Mouse (Mus musculus): Measurements from ENCODE around the gene Fbxl3. TPM values are rescaled to one million over a fixed set of nuclear protein-coding genes. Genes with fewer than 3 reads are reported as not detected.

The Fbxl3 gene
- total RNA-seq, 2 experiments from 2014 or later = 61.3 to 71.8 TPM

- no peak for DNase-seq (ENCODE audit: low spot score in 2 of 2)
Observed at GRCm38 (mm10) chr14:103086671-103087324, 12.6 kb downstream of the Fbxl3 start.

GRCm38 (mm10) chr14:103085840-103086533, 13.4 kb downstream of the Fbxl3 start:
- DNase-seq (ENCODE audit: low spot score in 2 of 2) = no peak

DNA sequence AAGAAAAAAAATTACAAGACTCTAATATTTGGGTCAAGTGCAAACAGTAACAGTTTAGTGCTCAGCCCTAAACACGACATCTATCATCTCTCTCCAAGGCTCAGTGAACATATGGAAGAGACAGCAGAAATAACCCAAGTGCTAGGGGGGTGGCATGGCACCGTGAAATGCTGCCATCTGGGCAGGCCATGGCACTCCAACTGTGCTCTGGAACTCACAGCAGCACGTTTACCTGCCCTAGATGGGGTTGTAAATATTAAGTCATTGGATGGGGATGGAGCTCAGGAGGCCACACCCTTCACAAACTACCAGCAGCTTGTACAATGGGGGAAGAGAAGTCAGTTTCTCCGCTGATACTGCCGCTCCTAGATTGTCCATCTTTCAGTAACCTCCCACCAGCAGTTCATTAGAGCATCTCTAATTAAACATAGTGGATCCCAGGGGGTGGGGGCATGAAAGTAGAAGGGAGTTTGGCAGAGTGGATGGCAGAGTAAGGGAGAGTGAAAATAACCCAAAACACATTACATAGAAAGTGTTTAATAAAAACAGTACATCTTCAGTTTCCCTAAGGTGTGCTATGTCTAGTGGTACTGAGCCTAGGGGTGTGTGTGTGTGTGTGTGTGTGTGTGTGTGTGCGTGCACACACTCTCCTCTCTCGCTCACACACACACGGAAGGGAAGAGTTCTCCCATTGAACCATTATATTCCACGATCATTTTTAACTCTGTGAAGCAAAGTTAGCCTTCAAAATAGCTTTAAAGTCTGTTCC, 20.0 kb downstream of the Fbxl3 start:
- no peak for DNase-seq (ENCODE audit: low spot score in 2 of 2)

DNA sequence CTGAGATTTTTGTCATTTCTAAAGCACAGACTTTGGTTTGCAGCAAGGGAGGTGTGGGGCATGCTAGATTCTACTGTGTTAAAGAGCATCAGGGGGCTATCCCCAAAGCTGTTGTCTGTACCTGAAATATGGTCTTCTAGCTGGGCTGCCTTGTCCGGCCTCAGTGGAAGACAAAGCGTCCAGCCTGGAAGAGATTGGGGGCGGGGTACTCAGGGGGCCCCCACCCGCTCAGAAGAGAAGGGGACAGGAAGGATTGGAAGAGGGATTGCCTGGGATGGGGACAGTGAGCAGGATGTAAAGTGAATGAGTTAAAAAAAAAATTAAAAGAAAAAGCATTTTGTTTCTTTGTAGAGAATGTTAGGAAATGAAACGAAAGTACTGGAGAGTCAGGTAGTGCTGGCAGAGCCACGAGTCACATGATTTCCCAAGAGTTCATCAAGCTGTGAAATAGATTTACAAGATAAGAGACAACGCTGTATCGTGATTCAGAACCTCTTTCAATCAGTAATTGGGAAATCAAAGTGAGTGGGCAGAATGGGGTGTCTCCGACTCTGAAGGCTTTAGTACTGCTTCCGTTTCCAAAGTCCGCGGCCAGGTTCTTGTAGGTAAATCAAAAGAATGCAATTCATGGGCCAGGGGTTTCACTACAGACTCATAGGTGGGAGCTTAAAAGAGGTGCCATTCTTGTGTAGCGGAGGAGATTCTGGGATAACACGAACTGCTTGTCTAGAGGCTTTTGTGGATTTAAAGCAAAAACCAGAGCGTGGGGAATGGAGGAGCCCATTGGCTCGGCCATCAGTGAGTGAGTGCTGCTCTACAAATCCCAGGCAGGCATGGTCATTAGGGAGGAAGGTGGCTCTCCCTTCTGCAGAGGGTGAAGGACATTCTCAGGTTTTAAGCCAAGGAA, 21.1 kb downstream of the Fbxl3 start:
- DNase-seq (ENCODE audit: low spot score in 2 of 2) = no peak

DNA sequence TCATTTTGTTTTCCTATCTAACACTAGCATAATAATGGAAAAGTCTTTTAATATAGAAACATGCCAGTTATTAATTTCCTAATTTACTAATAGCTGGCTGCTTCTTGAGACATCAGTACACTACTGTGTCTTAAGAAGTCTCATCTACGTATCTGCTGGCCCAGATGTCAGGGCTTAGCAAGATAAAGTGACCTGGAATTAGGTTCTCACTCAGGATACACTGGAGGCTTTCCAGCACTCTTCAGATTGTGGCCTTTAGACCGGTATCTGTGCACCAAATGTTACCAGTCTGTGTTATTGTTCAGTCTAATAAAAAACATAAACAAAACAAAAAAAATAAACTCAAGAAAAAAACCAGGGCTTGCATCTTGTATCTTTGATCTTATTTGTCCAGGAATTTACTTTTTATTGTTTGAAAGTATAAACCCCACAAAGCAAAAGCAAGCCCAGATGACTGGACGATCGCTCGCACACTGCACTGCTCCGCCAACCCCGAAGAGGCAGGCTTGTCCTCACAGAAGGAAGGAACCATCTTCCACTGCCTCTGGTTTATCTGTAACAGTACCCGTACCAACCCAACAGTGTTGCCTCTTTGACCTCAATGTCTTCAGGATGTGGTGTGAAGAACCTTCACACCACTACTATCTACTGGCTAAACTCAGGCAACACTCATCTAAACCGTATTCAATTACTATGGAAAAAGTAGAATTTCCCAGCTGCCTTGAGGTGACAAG, 21.9 kb downstream of the Fbxl3 start:
- DNase-seq (ENCODE audit: low spot score in 2 of 2) = no peak

GRCm38 (mm10) chr14:103075166-103075565, 24.2 kb downstream of the Fbxl3 start:
- no peak for DNase-seq (ENCODE audit: low spot score in 2 of 2)

DNA sequence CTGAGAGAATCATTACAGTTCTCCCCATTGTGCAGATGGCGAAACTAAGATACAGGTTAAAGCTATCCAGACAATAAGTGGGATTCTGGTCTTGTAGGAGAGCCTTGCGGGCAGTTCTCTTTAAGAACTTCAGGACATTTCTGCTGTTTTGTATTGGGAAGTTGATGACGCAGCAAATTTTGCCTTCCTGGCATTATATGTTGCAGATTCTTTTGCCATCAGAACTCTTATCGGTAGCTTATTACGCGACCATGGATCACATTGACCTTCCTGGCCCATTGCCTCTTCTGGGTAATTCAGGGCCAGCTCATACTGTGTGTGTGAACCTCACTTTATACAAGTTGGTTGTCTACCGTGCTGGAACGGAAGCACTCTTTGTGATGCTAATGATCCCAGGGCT, 25.5 kb downstream of the Fbxl3 start:
- DNase-seq (ENCODE audit: low spot score in 2 of 2) = no peak

DNA sequence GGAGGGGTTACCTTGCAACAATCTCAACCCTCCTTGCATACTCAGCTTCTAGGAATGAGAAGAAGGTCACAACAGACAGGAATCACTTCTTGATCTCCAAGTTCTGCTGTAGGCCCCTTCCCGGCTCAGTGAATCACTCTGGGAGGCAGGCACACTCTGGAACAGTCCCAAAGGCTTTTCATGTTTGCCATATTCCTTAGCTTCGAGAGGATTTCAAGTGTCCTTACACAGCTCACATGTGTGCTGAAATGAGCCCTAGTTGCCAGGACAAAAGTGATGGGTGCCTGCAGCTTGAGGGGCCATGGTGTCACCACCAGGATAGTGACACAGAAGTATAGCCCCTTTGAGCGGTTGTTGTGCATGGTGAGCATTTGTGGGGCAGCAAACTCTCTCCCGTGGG, 26.6 kb downstream of the Fbxl3 start:
- DNase-seq (ENCODE audit: low spot score in 2 of 2) = no peak

DNA sequence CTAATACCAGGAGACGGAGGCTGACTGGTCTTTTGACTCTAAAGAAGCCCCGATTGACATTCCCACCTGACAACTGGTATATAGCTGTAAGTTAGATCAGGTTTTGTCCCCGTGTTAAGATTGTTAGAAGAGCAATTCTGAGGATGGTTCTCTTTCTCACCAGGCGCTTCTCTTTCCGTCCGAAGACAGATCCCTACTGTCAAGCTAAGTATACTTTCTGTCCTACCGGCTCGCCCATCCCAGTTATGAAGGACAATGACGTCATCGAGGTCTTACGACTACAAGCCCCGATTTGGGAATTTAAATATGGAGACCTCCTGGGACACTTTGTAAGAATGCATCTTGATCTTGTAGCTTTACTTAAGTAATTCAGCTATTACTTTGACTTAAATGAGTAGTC, 27.9 kb downstream of the Fbxl3 start:
- no peak for DNase-seq (ENCODE audit: low spot score in 2 of 2)

- DNase-seq (ENCODE audit: low spot score in 2 of 2) = no peak
Observed at GRCm38 (mm10) chr14:103070790-103071189, 28.6 kb downstream of the Fbxl3 start.

DNA sequence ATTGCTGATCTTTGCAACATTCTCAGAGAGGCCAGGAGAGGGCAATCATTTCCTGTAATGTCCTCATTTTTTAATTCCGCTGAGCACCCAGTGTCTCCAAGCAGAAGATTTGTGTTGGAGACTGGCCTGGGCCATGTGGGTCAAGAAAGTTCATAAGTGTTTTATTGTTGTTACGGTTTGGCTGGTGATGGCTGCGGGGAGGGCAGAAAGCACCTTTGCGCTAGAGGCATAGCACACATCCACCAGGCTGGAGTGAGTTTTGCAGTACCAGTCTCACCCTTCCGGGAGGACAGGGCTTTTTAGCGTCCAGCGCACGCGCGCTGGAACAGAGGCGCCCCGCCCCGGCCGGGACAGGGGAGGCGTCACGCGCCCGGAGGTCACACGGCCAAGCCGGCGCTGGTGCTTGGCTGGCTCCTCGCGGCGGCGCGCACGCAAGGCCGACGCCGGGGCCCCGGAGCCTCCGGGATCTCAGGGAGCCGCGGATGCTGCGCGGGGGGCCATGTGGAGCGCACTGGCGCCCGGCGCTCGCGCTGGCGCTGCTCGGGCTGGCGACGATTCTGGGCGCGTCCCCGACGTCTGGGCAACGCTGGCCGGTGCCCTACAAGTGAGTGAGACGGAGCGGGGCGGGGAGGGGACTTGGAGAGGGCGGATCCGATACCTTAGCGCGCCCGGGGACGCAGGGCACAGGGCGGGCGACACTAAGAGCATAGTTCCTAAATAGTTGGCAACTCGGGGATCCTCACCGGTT, 29.3 kb downstream of the Fbxl3 start, which contains the start of gene Cln5:
Gene Cln5 (plus strand): TSS at position 353 of the 748 bp plus-strand sequence.
- peak; percentile 93 to 95 for DNase-seq (ENCODE audit: low spot score in 2 of 2)

DNA sequence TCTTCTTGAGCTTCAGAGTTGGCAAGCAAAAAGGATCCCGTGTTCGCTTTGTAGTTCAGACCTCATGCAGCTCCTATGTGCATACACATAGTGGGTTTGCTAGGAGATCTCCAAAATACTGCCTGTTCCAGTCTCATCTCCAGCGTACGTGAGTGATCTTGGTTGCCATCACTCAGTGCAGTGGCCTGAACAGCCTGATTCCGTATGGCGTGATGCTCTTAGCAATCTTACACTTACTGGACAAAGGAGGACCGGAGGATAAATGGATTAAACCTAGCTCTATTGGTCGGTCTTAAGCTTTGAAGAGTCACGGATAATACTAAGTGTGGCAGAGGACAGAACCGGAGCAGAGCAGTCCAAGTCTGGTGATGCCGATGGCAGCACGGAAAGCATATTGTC, 29.9 kb downstream of the Fbxl3 start:
- DNase-seq (ENCODE audit: low spot score in 2 of 2) = no peak

GRCm38 (mm10) chr14:103065294-103066167, 33.8 kb downstream of the Fbxl3 start:
- peak; percentile 78 for DNase-seq (ENCODE audit: low spot score in 2 of 2)

DNA sequence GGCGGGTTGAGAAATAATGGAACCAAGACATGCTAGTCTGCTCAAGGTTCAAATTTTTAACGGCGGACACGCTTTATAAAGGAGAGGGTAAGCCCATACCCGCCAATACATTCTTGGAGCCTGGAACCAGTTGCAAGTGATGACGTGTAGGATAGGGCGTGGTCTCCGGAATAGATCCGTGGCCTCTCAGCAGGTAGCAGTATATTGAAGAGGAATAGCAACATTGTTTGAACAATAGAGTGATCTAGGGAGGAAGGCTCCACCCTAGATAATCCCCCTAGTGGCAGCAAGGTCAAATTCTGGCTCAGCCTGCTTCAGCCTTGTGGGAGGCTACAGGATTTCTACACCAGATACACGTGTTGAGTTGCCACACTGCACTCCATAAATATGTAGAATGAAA, 39.9 kb downstream of the Fbxl3 start:
- no peak for DNase-seq (ENCODE audit: low spot score in 2 of 2)

DNA sequence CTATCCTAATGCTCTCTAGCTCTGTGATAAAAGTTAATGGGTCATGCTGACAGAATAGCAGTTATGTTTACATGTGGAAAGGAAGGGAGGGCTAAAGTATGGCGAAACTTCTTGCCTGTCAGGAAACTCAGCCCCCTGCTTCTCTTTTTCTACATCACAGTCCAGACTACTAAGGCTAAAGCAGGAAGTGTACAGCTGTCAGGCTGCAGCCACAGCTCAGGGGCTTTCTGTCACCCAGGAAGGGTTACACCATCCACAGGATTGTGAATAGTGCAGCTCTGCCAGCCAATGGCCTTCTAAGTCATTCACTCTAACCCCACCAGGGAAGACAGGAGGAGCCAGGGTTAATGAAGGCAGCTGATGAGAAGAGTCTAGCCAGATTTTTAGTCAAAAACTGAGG, 40.4 kb downstream of the Fbxl3 start:
- no peak for DNase-seq (ENCODE audit: low spot score in 2 of 2)

DNA sequence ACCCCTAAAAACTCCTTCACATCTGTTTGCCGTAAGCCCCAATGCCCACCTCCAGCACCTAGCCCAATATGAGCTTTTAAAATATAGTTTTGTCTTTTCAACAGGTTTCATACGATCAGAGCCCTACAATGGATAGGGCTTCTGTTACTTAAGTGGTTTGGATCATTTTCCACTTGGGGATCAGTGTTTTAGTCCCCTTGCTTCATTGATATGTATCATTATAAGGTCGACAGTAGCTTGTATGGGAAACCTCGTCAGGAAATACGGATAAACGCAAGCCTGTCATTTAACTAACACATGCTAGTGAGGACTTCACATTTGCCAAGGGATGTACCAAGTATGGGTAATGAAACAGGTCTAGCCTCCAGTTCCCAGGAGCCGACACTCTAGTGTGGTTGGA, 42.8 kb downstream of the Fbxl3 start:
- no peak for DNase-seq (ENCODE audit: low spot score in 2 of 2)

DNA sequence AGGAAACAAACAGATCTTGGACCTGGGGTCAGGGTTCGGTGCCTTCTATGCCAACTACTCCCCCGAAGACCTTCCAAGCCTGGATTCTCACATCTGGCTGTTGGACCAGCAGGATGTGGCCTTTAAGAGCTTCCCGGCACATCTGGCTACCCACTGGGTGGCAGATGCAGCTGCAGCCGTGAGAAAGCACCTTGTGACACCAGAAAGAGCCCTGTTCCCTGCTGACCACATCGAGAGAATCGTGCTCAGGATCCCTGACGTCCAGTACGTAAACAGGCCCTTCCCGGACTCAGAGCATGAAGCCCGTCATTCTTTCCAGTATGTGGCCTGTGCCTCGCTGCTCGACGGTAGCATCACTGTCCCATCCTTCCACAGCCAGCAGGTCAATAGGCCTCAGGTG, 44.6 kb downstream of the Fbxl3 start:
- no peak for DNase-seq (ENCODE audit: low spot score in 2 of 2)

GRCm38 (mm10) chr14:103051159-103051769, 48.1 kb downstream of the Fbxl3 start:
- DNase-seq (ENCODE audit: low spot score in 2 of 2) = peak; percentile 80 to 82

Data from adrenal gland, adult 18-20 months (tissue).